Mouse (Mus musculus): Measurements from ENCODE around the gene Slamf8.

Slamf8 gene

GRCm38 (mm10) chr1:172585612-172586567 lies 4.5 kb downstream of the Slamf8 start:
- no peak for DNase-seq

GRCm38 (mm10) chr1:172585026-172585425 lies 5.3 kb downstream of the Slamf8 start:
- DNase-seq: no peak

- no peak for DNase-seq
These were observed 6.1 kb downstream of the Slamf8 start for GRCm38 (mm10) chr1:172584271-172584670.

- no peak for DNase-seq
These were observed 7.9 kb downstream of the Slamf8 start for GRCm38 (mm10) chr1:172582436-172582835.

- DNase-seq: no peak
These were observed 10.3 kb downstream of the Slamf8 start for GRCm38 (mm10) chr1:172580116-172580515.

GRCm38 (mm10) chr1:172567758-172568157 lies 22.6 kb downstream of the Slamf8 start:
- no peak for DNase-seq

- DNase-seq: no peak
These were observed 24.2 kb downstream of the Slamf8 start for GRCm38 (mm10) chr1:172566131-172566530.

- no peak for DNase-seq
These were observed 26.9 kb downstream of the Slamf8 start for GRCm38 (mm10) chr1:172563465-172563828.

GRCm38 (mm10) chr1:172562641-172563464 lies 27.5 kb downstream of the Slamf8 start:
- DNase-seq: peak; percentile 66

- no peak for DNase-seq
These were observed 34.7 kb downstream of the Slamf8 start, which contains the start of gene Vsig8 for GRCm38 (mm10) chr1:172555638-172556037. Gene Vsig8, plus strand, starts transcription at chr1:172555938.

- DNase-seq: no peak
These were observed 37.7 kb downstream of the Slamf8 start for GRCm38 (mm10) chr1:172552623-172553022.

- no peak for DNase-seq
These were observed 39.4 kb downstream of the Slamf8 start for GRCm38 (mm10) chr1:172551009-172551408.

- DNase-seq: no peak
These were observed 39.8 kb downstream of the Slamf8 start for GRCm38 (mm10) chr1:172550551-172550951.

- DNase-seq: no peak
These were observed 40.7 kb downstream of the Slamf8 start for GRCm38 (mm10) chr1:172549717-172550116.

GRCm38 (mm10) chr1:172549314-172549713 lies 41.1 kb downstream of the Slamf8 start:
- DNase-seq: no peak

GRCm38 (mm10) chr1:172548501-172548900 lies 41.9 kb downstream of the Slamf8 start:
- no peak for DNase-seq

- DNase-seq: no peak
These were observed 44.3 kb downstream of the Slamf8 start for GRCm38 (mm10) chr1:172546062-172546461.

GRCm38 (mm10) chr1:172540283-172540820 lies 50.0 kb downstream of the Slamf8 start:
- DNase-seq: no peak

- DNase-seq: no peak
These were observed 50.5 kb downstream of the Slamf8 start for GRCm38 (mm10) chr1:172539827-172540226.

GRCm38 (mm10) chr1:172535116-172535515 lies 55.3 kb downstream of the Slamf8 start:
- no peak for DNase-seq

GRCm38 (mm10) chr1:172532551-172532950 lies 57.8 kb downstream of the Slamf8 start:
- DNase-seq: peak; percentile 67

Measured in cerebellum, adult 11 months (tissue).